Mouse (Mus musculus) left cerebral cortex, postnatal 10 days (tissue): ENCODE results near the gene Glyctk. TPM values are rescaled to one million over a fixed set of nuclear protein-coding genes. Genes with fewer than 3 reads are reported as not detected.

Experiments used
- DNase-seq, 2 experiments: peaks; one replicate each; pipeline ENCODE4 v3.0.0; 2021 to 2022; ENCODE audit warnings: low spot score in 2 of 2, mixed read lengths in 1 of 2; ENCODE audit errors: extremely low spot score in 1 of 2
- intact Hi-C: fragments of 180-260 bp; cut with DNase I; formaldehyde crosslinking; loops from one replicate; pipeline ENCODE4 v1.15.1; 2025
- total RNA-seq, 2 experiments: library from RNA; stranded (reverse); gene quantifications; 2 replicates each; pipeline ENCODE4 v1.2.3; 2021

Gene Glyctk
- total RNA-seq, 2 experiments from 2014 or later, result 4.1 to 7.4 TPM

- intact Hi-C loops, result no loop called here
- DNase-seq, result no peak
Measured at GRCm38 (mm10) chr9:106156921-106157622, 866 bp downstream of the Glyctk start.

GRCm38 (mm10) chr9:106156419-106156818 lies 1.5 kb downstream of the Glyctk start:
- intact Hi-C loops, result no loop called here

DNA sequence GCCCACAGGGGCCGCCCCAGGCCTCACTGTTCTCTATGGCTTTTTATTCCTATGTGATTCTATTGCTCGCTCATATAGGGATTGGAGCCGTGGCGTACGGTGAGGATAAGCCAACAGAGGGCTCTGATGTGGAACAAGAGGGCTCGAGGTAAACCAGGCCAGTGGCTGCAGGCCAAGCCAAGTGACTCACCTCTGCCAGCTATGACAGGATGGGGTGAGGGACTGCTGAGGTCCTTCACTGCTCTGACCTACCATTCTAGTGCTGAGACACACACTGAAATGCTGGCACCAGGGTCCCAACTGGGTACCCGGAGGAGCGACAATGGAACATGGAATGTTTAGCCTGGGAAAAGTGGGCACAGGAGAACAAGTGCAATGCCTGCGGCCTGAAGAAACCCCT lies 3.8 kb downstream of the Glyctk start:
- intact Hi-C loops, result no loop called here
- DNase-seq, result no peak

More at GRCm38 (mm10) chr9:106156419-106156818, 1.5 kb downstream of the Glyctk start:
- peak; percentile 55 to 66 for DNase-seq

DNA sequence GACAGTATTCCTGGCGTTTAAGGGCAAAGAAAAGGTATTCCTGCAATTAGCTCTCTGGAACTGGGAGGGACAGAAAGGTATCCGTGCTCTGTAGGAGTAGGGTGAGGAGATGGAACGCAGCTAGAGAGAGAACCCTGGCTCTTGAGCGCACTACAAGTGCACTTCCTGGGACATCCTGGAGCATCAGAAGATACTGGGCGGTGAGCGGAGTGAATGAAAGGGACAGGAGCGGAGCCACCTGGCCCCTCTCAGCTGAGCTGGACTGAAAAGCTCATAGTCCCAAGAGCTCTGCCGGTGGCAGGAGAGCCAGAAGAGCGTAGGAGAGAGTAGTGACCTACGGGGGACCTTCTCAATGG lies 8.6 kb downstream of the Glyctk start:
- intact Hi-C loops, result no loop called here
- no peak for DNase-seq

- intact Hi-C loops, result no loop called here
- no peak for DNase-seq
Measured at GRCm38 (mm10) chr9:106148541-106149398, 9.2 kb downstream of the Glyctk start.

GRCm38 (mm10) chr9:106147851-106148431 lies 10.0 kb downstream of the Glyctk start:
- intact Hi-C loops, result no loop called here
- DNase-seq, result no peak

DNA sequence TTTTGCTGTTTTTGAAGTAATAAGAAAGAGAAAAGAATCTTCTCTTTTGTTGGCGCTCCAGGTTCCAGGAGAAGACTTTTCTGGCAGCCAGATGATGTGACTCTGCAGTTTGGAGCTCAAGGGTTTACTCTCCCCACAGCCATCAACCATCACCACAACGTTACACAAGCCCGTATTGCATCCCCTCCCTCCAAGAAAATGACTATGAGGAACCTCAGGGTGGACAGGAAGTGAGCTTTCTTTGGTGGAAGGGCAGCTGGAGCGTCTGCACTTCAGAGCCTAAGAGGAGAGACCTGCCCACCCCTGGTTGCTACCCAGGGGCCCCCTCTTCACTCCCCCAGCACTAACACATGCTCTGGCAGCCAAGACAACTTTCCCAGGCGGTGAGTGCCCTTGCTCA lies 10.7 kb downstream of the Glyctk start:
- no peak for DNase-seq
- intact Hi-C loops, result no loop called here

DNA sequence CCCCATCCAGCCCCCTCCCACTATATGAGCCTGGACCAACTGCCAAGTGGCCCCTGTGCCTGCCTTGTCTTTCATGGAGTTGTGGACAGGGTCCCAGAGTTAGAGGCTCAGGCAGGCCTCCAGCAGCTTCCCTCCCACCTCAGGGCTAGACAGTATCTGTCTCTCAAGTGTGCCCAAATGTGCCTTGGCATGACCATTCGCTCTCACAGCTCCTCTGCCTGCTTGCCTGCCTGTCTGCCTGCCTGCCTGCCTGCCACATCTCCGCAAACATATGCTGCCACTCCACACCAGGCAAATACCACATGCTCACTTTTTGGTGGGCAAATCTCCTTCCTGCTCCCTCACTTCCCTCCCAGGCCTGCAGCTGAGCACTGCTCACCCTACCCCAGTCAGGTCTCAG lies 12.4 kb downstream of the Glyctk start:
- DNase-seq, result no peak
- intact Hi-C loops, result no loop called here

GRCm38 (mm10) chr9:106144176-106144575 lies 13.8 kb downstream of the Glyctk start:
- intact Hi-C loops, result no loop called here
- DNase-seq, result no peak

DNA sequence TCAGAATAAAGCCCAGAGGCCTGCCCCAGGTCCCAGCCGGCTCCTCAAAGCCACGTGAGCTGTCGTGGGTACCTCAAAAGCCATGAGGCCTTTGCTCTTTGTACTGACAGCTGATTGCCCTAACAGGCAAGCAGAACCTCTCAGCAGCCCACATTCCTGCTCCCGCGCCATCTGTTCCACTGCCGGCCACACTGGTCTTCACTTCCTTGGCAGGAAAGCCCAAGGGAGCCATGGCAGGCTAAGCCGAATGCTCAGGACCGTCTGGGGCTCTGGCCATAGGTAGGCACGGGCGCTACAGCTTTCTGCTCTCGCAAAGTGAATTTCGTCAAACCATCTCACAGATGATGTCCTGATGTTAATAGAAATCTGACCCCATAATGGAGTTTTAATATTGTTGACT lies 16.0 kb downstream of the Glyctk start:
- intact Hi-C loops, result no loop called here
- DNase-seq, result no peak

DNA sequence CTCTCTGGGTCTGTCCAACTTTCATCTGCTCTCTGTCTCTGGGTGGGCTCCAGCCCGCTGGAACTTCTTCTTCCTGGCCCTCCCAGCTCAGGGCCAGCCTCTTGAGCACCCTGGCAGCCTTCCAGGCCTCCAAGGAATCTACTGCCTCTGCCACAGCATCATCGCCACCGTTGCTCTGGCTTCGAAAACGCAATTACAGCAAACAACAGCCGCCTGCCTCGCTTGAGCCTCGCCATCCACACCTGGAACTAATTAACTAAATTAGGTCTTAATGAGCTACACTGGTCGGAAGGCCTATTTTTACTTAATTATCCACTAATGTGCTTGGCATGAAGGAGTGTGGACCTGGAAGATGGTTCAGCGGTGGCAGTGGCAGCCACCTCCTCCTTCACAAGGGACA lies 18.2 kb downstream of the Glyctk start:
- intact Hi-C loops, result no loop called here
- DNase-seq, result peak in 1 of 2 experiments; percentile 52

DNA sequence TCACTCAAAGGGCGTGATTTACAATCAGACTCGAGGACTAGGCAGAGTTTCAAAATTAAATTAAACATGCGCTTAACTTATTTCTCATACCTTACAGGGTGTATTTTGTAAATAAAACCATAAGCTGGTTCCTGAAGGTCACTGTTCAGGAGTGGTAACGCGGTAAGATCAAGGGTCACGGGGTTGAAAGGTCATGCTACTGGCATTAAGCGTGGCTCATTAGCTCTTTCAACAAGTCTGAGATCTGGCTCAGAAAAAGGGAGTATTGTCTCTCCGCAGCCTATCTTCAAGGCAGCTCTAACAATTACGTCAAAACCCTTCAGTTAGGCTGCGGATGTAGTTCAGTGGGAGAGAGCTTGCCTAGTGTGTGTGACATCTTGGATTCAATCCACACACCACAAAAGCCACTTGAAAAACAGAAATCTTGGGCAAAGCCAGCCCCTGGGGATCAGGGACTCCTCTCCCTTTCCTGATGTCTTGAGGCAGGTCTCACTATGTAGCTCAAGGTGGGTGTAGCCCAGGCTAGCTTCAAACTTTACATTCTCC lies 20.2 kb downstream of the Glyctk start:
- no peak for DNase-seq
- intact Hi-C loops, result no loop called here

DNA sequence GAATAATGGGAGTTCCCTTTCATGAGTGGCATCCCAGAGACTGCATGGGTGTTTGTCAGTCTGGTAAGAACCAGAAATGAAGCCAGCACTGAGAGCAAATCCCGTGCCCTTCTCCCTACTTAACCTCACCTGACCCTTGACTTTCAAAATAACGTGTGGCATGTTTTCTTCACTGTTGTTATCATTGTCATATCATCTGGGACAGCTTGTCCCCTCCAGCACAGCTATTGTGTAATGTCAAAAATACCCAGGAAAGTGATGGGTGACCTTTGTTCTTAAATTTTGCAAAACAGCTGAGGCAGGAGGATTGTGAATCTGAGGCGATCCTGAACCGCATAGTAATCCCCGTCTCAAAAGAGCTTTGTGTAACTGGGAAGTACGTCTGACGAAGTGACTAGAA lies 27.7 kb downstream of the Glyctk start:
- DNase-seq, result no peak
- intact Hi-C loops, result no loop called here

DNA sequence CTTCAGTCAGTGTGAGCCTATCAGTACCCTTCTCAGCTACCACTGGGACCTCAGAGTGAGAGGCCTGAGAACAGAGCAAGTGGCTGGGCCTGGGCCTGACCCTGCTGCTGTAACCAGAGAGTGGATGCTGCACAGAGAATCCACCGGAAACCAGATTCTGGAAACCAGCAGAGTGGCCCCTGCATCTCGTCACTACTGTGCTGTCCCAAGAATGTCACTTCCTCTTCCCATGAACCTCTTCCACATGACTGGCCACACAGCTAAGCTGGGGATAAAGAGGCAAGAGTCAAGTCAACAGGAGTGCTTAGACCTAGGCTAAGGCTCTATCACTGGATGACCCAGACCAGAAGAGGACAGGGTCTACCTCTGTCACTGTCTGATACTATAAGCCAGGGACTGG lies 28.9 kb downstream of the Glyctk start:
- intact Hi-C loops, result loop anchor here (10.0 kb wide), 1 partner anchor 714 kb away; no protein-coding TSS in a partner anchor

GRCm38 (mm10) chr9:106126786-106127251 lies 31.1 kb downstream of the Glyctk start:
- intact Hi-C loops, result loop anchor here (10.0 kb wide), 1 partner anchor 712 kb away; no protein-coding TSS in a partner anchor
- no peak for DNase-seq

More for the DNA sequence above, 28.9 kb downstream of the Glyctk start:
- no peak for DNase-seq

DNA sequence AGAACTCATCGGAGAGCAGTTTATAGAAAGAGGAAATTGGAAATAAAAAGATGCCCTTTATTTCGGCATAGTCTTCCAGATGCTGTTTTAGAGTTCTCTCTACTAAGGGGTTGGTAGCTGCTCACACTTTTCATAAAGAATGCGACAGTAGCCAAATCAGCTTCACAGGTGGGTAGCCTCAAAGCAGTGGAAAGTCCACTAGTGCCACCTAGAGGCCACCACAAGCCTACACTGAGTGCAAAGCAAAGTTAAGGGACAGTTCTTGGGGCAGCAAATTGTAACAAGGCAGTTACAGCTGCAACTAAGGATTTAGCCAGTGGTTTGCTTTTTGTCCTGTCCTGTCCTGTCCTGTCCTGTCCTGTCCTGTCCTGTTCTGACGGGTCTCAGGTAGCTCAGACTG lies 34.3 kb downstream of the Glyctk start:
- no peak for DNase-seq
- intact Hi-C loops, result loop anchor here (10.0 kb wide), 1 partner anchor 709 kb away; no protein-coding TSS in a partner anchor

DNA sequence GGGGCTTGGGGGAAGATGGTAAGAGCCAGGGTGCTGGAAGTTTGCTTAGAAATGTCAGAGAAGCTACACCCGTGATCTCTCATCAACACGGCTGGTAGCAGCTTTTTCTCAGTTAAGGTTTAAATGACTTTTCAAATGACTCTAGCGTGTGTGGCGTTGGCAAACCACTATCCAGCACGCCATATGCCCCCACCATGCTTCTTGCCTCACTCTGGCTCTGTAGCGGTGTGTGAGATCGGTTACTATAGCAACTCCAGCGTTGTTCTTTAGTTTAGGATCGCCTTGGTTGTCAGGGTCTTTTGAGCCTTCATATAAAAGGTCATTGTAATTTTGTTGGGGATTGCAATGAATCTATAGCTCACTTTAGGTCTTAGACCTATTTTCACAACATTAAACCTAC lies 38.9 kb downstream of the Glyctk start:
- intact Hi-C loops, result loop anchor here (10.0 kb wide), 1 partner anchor 254 kb away; no protein-coding TSS in a partner anchor

GRCm38 (mm10) chr9:106115801-106116424 lies 42.0 kb downstream of the Glyctk start:
- intact Hi-C loops, result loop anchor here (10.0 kb wide), 1 partner anchor 251 kb away; no protein-coding TSS in a partner anchor
- no peak for DNase-seq

More for the DNA sequence above, 38.9 kb downstream of the Glyctk start:
- DNase-seq, result peak in 1 of 2 experiments; percentile 25
